Comparison of ENCODE assay signal across 8 mouse cellular contexts in the genomic region with DNA sequence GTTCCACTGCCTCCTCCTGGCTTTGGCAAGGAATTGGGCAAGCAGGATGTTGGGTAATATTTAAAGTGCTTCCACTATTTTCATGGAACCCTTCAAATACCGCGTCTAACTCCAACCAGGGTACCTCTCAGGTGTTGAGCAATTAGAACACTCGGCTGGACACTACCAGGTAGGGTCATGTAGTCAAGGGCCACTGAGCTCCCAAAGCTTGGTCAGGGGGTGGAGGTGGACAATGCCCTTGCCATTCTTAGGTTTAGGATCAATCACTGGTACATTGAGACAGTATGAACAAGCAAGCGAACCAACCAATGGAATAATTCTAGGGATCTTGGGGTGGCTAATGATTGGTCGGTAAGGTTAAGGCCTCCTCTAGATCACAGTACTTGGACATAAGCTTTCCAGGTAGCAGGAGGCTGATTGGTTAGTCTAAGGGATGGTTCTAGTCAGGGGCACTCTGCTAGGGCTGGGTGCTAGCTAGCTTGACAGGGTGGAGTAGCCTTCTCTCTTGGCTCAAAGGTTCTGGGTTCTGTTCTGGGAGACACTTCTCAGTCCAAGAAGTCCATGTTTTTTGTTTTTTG. TPM values are rescaled to one million over a fixed set of nuclear protein-coding genes. Genes with fewer than 3 reads are reported as not detected.
DNase-seq lines count a peak whose midpoint lies in the region; ATAC-seq and TF ChIP-seq lines count a peak whose summit lies in the region.

No protein-coding gene starts in this region.

- DNase-seq in cerebellum, adult 2 months, result no peak
- DNase-seq in cerebellum, postnatal 14 days, result no peak
- no peak for DNase-seq in cerebellum, postnatal 4 days (ENCODE audit: low spot score in 2 of 2)
- DNase-seq in gastrocnemius, postnatal 10 days, result no peak

- H3K27ac ChIP-seq in cerebellum, adult 2 months (ENCODE audit: insufficient read depth, low read length), result no peak overlapping the region
- peak overlapping the region; percentile 96 for H3K27ac ChIP-seq in limb, embryonic 15.5 days
- H3K27ac ChIP-seq in stomach, embryonic 15.5 days, result peak overlapping the region; percentile 65; the same call in 1 of the 2 replicates

- H3K27me3 ChIP-seq in cerebellum, adult 2 months (ENCODE audit: control insufficient read depth, insufficient read depth, low read length), result no peaks in the 10 kb centered on the region
- H3K27me3 ChIP-seq in megakaryocyte, embryonic 14.5 days (replicated peaks), result peaks cover 52% of the 10 kb centered on the region
- no peaks in the 10 kb centered on the region; the same call in none of the 2 replicates for H3K27me3 ChIP-seq in limb, embryonic 15.5 days
- H3K27me3 ChIP-seq in stomach, embryonic 15.5 days (replicated peaks), result 0 out of 2 replicates have a peak, but pooled peaks cover 5% of the 10 kb centered on the region

- no peak overlapping the region for H3K9ac ChIP-seq in limb, embryonic 15.5 days
- no peak overlapping the region for H3K9ac ChIP-seq in stomach, embryonic 15.5 days

- peak overlapping the region; percentile 95 for H3K4me2 ChIP-seq in limb, embryonic 15.5 days
- peak overlapping the region; percentile 93 for H3K4me2 ChIP-seq in stomach, embryonic 15.5 days

- peaks cover 18% of the 10 kb centered on the region for H3K4me1 ChIP-seq in cerebellum, adult 2 months (ENCODE audit: control insufficient read depth, insufficient read depth, low read length)
- peaks cover 61% of the 10 kb centered on the region for H3K4me1 ChIP-seq in megakaryocyte, embryonic 14.5 days
- H3K4me1 ChIP-seq in limb, embryonic 15.5 days, result peaks cover 54% of the 10 kb centered on the region
- peaks cover 42% of the 10 kb centered on the region for H3K4me1 ChIP-seq in stomach, embryonic 15.5 days

- no peak for TF ChIP-seq POLR2A in cerebellum, adult 2 months (IDR thresholded peaks at IDR 0.05; ENCODE audit: borderline replicate concordance, insufficient read depth, low read length)

- peak; percentile 30; the same call in 1 of the 2 replicates for TF ChIP-seq CTCF in cerebellum, adult 2 months (IDR thresholded peaks at IDR 0.05; ENCODE audit: borderline replicate concordance, insufficient read depth, low read depth, low read length)

- H3K9me3 ChIP-seq in megakaryocyte, embryonic 14.5 days, result no peaks in the 10 kb centered on the region
- H3K9me3 ChIP-seq in limb, embryonic 15.5 days, result no peaks in the 10 kb centered on the region
- H3K9me3 ChIP-seq in stomach, embryonic 15.5 days, result no peaks in the 10 kb centered on the region

- ATAC-seq in megakaryocyte, adult 5-6 weeks (ENCODE audit: poor library complexity, severe bottlenecking), result no peak
- ATAC-seq in limb, embryonic 15.5 days (ENCODE audit: insufficient number of reproducible peaks, low FRiP score, low TSS enrichment, low read depth), result no peak
- no peak for ATAC-seq in stomach, embryonic 15.5 days (ENCODE audit: insufficient read depth, low FRiP score, low read depth)

- H3K36me3 ChIP-seq in megakaryocyte, embryonic 14.5 days (replicated peaks; ENCODE audit: low read length), result peaks cover 28% of the 10 kb centered on the region
- H3K36me3 ChIP-seq in limb, embryonic 15.5 days, result peaks cover 26% of the 10 kb centered on the region
- H3K36me3 ChIP-seq in stomach, embryonic 15.5 days, result peaks cover 11% of the 10 kb centered on the region

- H3K4me3 ChIP-seq in cerebellum, adult 2 months (replicated peaks; ENCODE audit: insufficient read depth, low read depth, low read length), result peak overlapping the region; percentile 56
- H3K4me3 ChIP-seq in megakaryocyte, embryonic 14.5 days (replicated peaks), result peak overlapping the region; percentile 85
- peak overlapping the region; percentile 48 for H3K4me3 ChIP-seq in limb, embryonic 15.5 days
- H3K4me3 ChIP-seq in stomach, embryonic 15.5 days (replicated peaks), result peak overlapping the region; percentile 44

- 33% methylated on average over 5 of the region's 5 CpGs for WGBS in cerebellum, adult 2 months
- 30% methylated on average over 5 of the region's 5 CpGs for WGBS in limb, embryonic 15.5 days
- 34% methylated on average over 5 of the region's 5 CpGs for WGBS in stomach, embryonic 15.5 days

RNA-seq across cellular contexts. Expression of a gene that starts 3.2 kb away (rescaled TPM):
- 3.8 and 4.5 TPM in 2 replicates for polyA plus RNA-seq in cerebellum, adult 2 months (2012; rRNA removed)
- polyA plus RNA-seq in megakaryocyte, embryonic 14.5 days (2012; ENCODE audit: insufficient read depth, low replicate concordance), result 0.25 TPM in 1 of 2 replicates, not detected in the other
- 0.11 TPM in 1 of 2 replicates, not detected in the other for total RNA-seq in megakaryocyte, adult 5-6 weeks (2015)
- 0.08 TPM in 1 of 2 replicates, not detected in the other for total RNA-seq in megakaryocyte, adult 5-6 weeks (2017)
- polyA plus RNA-seq in limb, embryonic 15.5 days (2015; fragmentation: Nextera tagmentation; extraction: Ambion mirVana), result 8.8 and 13.8 TPM in 2 replicates
- polyA plus RNA-seq in stomach, embryonic 15.5 days (2015; fragmentation: Nextera tagmentation; extraction: Ambion mirVana), result 8.1 and 8.5 TPM in 2 replicates
- 1 to 10 TPM; 1.6 to 2.5 TPM for total RNA-seq in gastrocnemius, postnatal 10 days (2021)

RNA-seq across cellular contexts. Expression of a gene that starts 7.2 kb away (rescaled TPM):
- polyA plus RNA-seq in cerebellum, adult 2 months (2012; rRNA removed), result 45.6 and 50.3 TPM in 2 replicates
- 1.1 TPM in 1 of 2 replicates, not detected in the other for polyA plus RNA-seq in megakaryocyte, embryonic 14.5 days (2012; ENCODE audit: insufficient read depth, low replicate concordance)
- total RNA-seq in megakaryocyte, adult 5-6 weeks (2015), result 5.5 and 11.8 TPM in 2 replicates
- total RNA-seq in megakaryocyte, adult 5-6 weeks (2017), result 4.0 and 4.6 TPM in 2 replicates
- polyA plus RNA-seq in limb, embryonic 15.5 days (2015; fragmentation: Nextera tagmentation; extraction: Ambion mirVana), result 7.3 and 7.4 TPM in 2 replicates
- 5.0 and 6.3 TPM in 2 replicates for polyA plus RNA-seq in stomach, embryonic 15.5 days (2015; fragmentation: Nextera tagmentation; extraction: Ambion mirVana)
- 1 to 10 TPM; 5.8 to 8.9 TPM for total RNA-seq in gastrocnemius, postnatal 10 days (2021)

RNA-seq across cellular contexts. Expression of a gene that starts 8.1 kb away (rescaled TPM):
- polyA plus RNA-seq in cerebellum, adult 2 months (2012; rRNA removed), result 27.3 and 28.4 TPM in 2 replicates
- 7.4 and 13.2 TPM in 2 replicates for polyA plus RNA-seq in megakaryocyte, embryonic 14.5 days (2012; ENCODE audit: insufficient read depth, low replicate concordance)
- 6.6 and 7.8 TPM in 2 replicates for total RNA-seq in megakaryocyte, adult 5-6 weeks (2015)
- 12.3 and 13.5 TPM in 2 replicates for total RNA-seq in megakaryocyte, adult 5-6 weeks (2017)
- polyA plus RNA-seq in limb, embryonic 15.5 days (2015; fragmentation: Nextera tagmentation; extraction: Ambion mirVana), result 10.3 and 11.4 TPM in 2 replicates
- 9.8 and 10.0 TPM in 2 replicates for polyA plus RNA-seq in stomach, embryonic 15.5 days (2015; fragmentation: Nextera tagmentation; extraction: Ambion mirVana)
- 1 to 10 TPM; 2.5 to 4.0 TPM for total RNA-seq in gastrocnemius, postnatal 10 days (2021)

RNA-seq across cellular contexts. Expression of a gene that starts 38.8 kb away (rescaled TPM):
- polyA plus RNA-seq in cerebellum, adult 2 months (2012; rRNA removed), result 3.6 and 4.1 TPM in 2 replicates
- 14.9 and 32.9 TPM in 2 replicates for polyA plus RNA-seq in megakaryocyte, embryonic 14.5 days (2012; ENCODE audit: insufficient read depth, low replicate concordance)
- 34.1 and 35.1 TPM in 2 replicates for total RNA-seq in megakaryocyte, adult 5-6 weeks (2015)
- 40.4 and 49.4 TPM in 2 replicates for total RNA-seq in megakaryocyte, adult 5-6 weeks (2017)
- polyA plus RNA-seq in limb, embryonic 15.5 days (2015; fragmentation: Nextera tagmentation; extraction: Ambion mirVana), result 45.0 and 47.9 TPM in 2 replicates
- 54.2 and 55.0 TPM in 2 replicates for polyA plus RNA-seq in stomach, embryonic 15.5 days (2015; fragmentation: Nextera tagmentation; extraction: Ambion mirVana)
- 1 to 10 TPM; 5.0 to 8.2 TPM for total RNA-seq in gastrocnemius, postnatal 10 days (2021)

RNA-seq across cellular contexts. Expression of a gene that starts 43.0 kb away (rescaled TPM):
- polyA plus RNA-seq in cerebellum, adult 2 months (2012; rRNA removed), result 2,309 TPM in 2 replicates
- polyA plus RNA-seq in megakaryocyte, embryonic 14.5 days (2012; ENCODE audit: insufficient read depth, low replicate concordance), result 252 and 695 TPM in 2 replicates
- 468 and 476 TPM in 2 replicates for total RNA-seq in megakaryocyte, adult 5-6 weeks (2015)
- 175 and 180 TPM in 2 replicates for total RNA-seq in megakaryocyte, adult 5-6 weeks (2017)
- 488 and 521 TPM in 2 replicates for polyA plus RNA-seq in limb, embryonic 15.5 days (2015; fragmentation: Nextera tagmentation; extraction: Ambion mirVana)
- polyA plus RNA-seq in stomach, embryonic 15.5 days (2015; fragmentation: Nextera tagmentation; extraction: Ambion mirVana), result 495 and 512 TPM in 2 replicates
- 100 to 1,000 TPM; 180 to 191 TPM for total RNA-seq in gastrocnemius, postnatal 10 days (2021)
